Mouse (Mus musculus): ENCODE measurements around the gene Olfr1462. TPM values are rescaled to one million over a fixed set of nuclear protein-coding genes. Genes with fewer than 3 reads are reported as not detected.

Olfr1462 gene
- not detected in 2 replicates for total RNA-seq (2012; rRNA removed)
- not detected in 2 replicates for total RNA-seq (2014; rRNA removed)
- not detected in 2 replicates for polyA plus RNA-seq (2012; ENCODE audit: insufficient read length, low read depth)

DNA sequence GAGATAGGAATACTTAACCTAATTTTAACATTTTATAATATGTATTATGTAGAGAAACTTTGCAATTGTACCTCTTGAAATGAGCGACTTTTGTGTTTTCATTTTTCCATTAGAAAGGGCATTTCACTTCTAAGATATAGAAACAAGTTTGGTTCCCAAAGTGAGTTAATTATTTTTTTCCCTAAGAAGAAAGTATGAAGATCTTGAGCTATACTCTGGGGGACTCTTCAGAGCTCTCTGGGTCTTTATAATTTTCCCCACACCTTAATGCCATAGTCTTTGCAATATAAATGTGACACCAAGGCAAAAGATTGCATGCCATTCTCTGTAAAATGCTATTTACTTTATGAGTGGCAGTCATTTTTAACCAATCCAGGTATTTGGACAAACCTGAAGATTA, at the start of gene Olfr1462:
Gene Olfr1462, plus strand, starts transcription at position 301 of the 400 bp plus-strand sequence.
- no peaks in the 10 kb centered on the region for H3K9me3 ChIP-seq (replicated peaks; ENCODE audit: low read length)
- no peaks in the 10 kb centered on the region for H3K79me2 ChIP-seq (replicated peaks; ENCODE audit: control insufficient read depth, extremely low read depth, insufficient read depth, poor library complexity, severe bottlenecking)
- DNase-seq (ENCODE audit: extremely low read depth), result no peak
- no peak within 1 kb of the TSS for H3K9ac ChIP-seq (ENCODE audit: insufficient read depth, low read depth)
- no peaks in the 10 kb centered on the region for H3K36me3 ChIP-seq (replicated peaks in 1 of 2; ENCODE audit: control insufficient read depth in 1 of 2, insufficient read depth in 1 of 2, low read length in 1 of 2)
- dilution Hi-C loops (cut with MboI; ENCODE audit: extremely low pct_ligation_motif_present, extremely low pct_unique_long_range_greater_than_20kb, low sequenced_read_pairs), result no loop called here
- no peak within 1 kb of the TSS for H3K4me2 ChIP-seq (ENCODE audit: insufficient read depth, low read depth, poor library complexity, severe bottlenecking)
- H3K27ac ChIP-seq (ENCODE audit: insufficient read depth, low read depth), result no peak within 1 kb of the TSS
- no peaks in the 10 kb centered on the region for H3K4me1 ChIP-seq (ENCODE audit: control insufficient read depth in 1 of 2, insufficient read depth in 2 of 2)
- no peak for TF ChIP-seq NELFE (IDR thresholded peaks at IDR 0.05; ENCODE audit: low read depth, low read length)
- no peak for TF ChIP-seq POLR2A (IDR thresholded peaks at IDR 0.05; ENCODE audit: low read depth, low read length)
- TF ChIP-seq CHD1 (IDR thresholded peaks at IDR 0.05; ENCODE audit: low read depth, low read length), result no peak
- no peak for TF ChIP-seq E2F4 (IDR thresholded peaks at IDR 0.05; ENCODE audit: insufficient replicate concordance, low read depth, low read length)
- no peak for TF ChIP-seq MAFK (IDR thresholded peaks at IDR 0.05; ENCODE audit: insufficient replicate concordance, low read length)
- TF ChIP-seq USF2 (conservative IDR thresholded peaks at IDR 0.05; ENCODE audit: low read depth, low read length), result no peak
- TF ChIP-seq ETS1 (conservative IDR thresholded peaks at IDR 0.05; ENCODE audit: low read depth, low read length), result no peak
- no peak for TF ChIP-seq RCOR1 (conservative IDR thresholded peaks at IDR 0.05; ENCODE audit: low read depth, low read length)
- TF ChIP-seq SIN3A (IDR thresholded peaks at IDR 0.05; ENCODE audit: low read length), result no peak
- TF ChIP-seq BHLHE40 (IDR thresholded peaks at IDR 0.05; ENCODE audit: low read depth, low read length), result no peak
- TF ChIP-seq ELF1 (IDR thresholded peaks at IDR 0.05; ENCODE audit: low read depth, low read length), result no peak
- no peak for TF ChIP-seq HCFC1 (IDR thresholded peaks at IDR 0.05; ENCODE audit: low read depth, low read length)
- TF ChIP-seq JUN (IDR thresholded peaks at IDR 0.05; ENCODE audit: insufficient read depth, low read depth, low read length), result no peak
- TF ChIP-seq TBP (conservative IDR thresholded peaks at IDR 0.05; ENCODE audit: low read depth, low read length), result no peak
- TF ChIP-seq CHD2 (IDR thresholded peaks at IDR 0.05; ENCODE audit: low read length), result no peak
- TF ChIP-seq MEF2A (IDR thresholded peaks at IDR 0.05; ENCODE audit: borderline replicate concordance, low read depth, low read length), result no peak
- TF ChIP-seq MAX (IDR thresholded peaks at IDR 0.05; ENCODE audit: low read length), result no peak
- TF ChIP-seq NRF1 (IDR thresholded peaks at IDR 0.05; ENCODE audit: low read depth, low read length), result no peak
- TF ChIP-seq JUND (conservative IDR thresholded peaks at IDR 0.05; ENCODE audit: low read depth, low read length), result no peak
- TF ChIP-seq SMC3 (IDR thresholded peaks at IDR 0.05; ENCODE audit: low read depth, low read length), result no peak
- no peak within 1 kb of the TSS for H3K4me3 ChIP-seq (replicated peaks in 1 of 3; ENCODE audit: low read depth in 2 of 3, low read length in 2 of 3, poor library complexity in 1 of 3)
- in situ Hi-C loops (cut with MboI; ENCODE audit: low pct_ligation_motif_present, low pct_unique_long_range_greater_than_20kb, low sequenced_read_pairs), result no loop called here
- no peaks in the 10 kb centered on the region for H3K27me3 ChIP-seq (replicated peaks)

DNA sequence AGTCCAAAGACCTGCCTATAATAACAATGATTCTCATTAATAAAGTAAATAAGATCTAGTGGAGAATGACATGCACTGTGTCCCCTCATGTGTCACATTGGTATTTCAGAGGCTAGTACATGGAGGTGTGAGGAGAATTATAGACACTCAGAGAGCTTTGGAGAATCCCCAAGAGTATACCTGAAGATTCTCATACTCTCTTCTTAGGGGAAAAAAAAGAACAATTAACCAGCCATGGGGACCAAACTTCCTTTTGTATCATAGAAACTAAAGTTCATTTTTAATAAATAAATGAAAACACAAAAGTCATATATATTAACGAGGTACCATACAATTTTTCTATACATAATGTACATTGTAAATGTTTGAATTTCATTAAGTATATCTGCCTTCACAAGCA, 36.1 kb upstream of the Olfr1462 start, which contains the start of gene Olfr1459:
Gene Olfr1459, minus strand, starts transcription at position 101 of the 400 bp plus-strand sequence.
- H3K9me3 ChIP-seq (replicated peaks; ENCODE audit: low read length), result no peaks in the 10 kb centered on the region
- dilution Hi-C loops (cut with MboI; ENCODE audit: extremely low pct_ligation_motif_present, extremely low pct_unique_long_range_greater_than_20kb, low sequenced_read_pairs), result no loop called here
- no peak within 1 kb of the TSS for H3K27ac ChIP-seq (ENCODE audit: insufficient read depth, low read depth)
- no peaks in the 10 kb centered on the region for H3K36me3 ChIP-seq (replicated peaks in 1 of 2; ENCODE audit: control insufficient read depth in 1 of 2, insufficient read depth in 1 of 2, low read length in 1 of 2)
- TF ChIP-seq NELFE (IDR thresholded peaks at IDR 0.05; ENCODE audit: low read depth, low read length) (no peak), IRF4 (IDR thresholded peaks at IDR 0.05; ENCODE audit: low read depth, low read length) (no peak)
- no peaks in the 10 kb centered on the region for H3K27me3 ChIP-seq (replicated peaks)
- H3K4me3 ChIP-seq (replicated peaks in 1 of 3; ENCODE audit: low read depth in 2 of 3, low read length in 2 of 3, poor library complexity in 1 of 3), result no peak within 1 kb of the TSS
- no peak for DNase-seq (ENCODE audit: extremely low read depth)
- H3K79me2 ChIP-seq (replicated peaks; ENCODE audit: control insufficient read depth, extremely low read depth, insufficient read depth, poor library complexity, severe bottlenecking), result no peaks in the 10 kb centered on the region
- in situ Hi-C loops (cut with MboI; ENCODE audit: low pct_ligation_motif_present, low pct_unique_long_range_greater_than_20kb, low sequenced_read_pairs), result no loop called here
- no peak within 1 kb of the TSS for H3K4me2 ChIP-seq (ENCODE audit: insufficient read depth, low read depth, poor library complexity, severe bottlenecking)
- no peaks in the 10 kb centered on the region for H3K4me1 ChIP-seq (ENCODE audit: control insufficient read depth in 1 of 2, insufficient read depth in 2 of 2)
- no peak within 1 kb of the TSS for H3K9ac ChIP-seq (ENCODE audit: insufficient read depth, low read depth)

All from CH12.LX (cell line).